Mouse (Mus musculus): ENCODE data around the gene Gm17359.

Gene Gm17359

DNA sequence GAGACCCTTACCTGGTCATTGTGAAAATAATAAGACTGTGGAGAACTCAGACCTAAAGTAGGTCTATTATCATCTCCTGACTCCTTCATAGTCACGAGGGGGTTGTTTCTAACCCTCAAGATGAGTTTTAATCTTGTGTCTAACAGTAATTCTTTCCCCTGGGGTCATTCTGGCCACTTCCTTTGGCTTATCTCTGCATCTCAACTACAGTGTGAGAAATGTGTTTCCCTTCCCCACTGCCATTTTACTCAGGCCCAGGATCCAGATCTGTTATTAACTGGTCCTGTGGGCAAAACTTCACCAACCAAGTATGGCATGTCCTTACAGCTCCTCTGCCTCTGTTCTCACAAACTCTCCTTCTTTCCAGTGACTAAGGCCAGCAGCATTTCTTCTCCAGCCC is 12.8 kb downstream of the Gm17359 start:
- no peak for DNase-seq (ENCODE audit: low read depth, low spot score)

DNA sequence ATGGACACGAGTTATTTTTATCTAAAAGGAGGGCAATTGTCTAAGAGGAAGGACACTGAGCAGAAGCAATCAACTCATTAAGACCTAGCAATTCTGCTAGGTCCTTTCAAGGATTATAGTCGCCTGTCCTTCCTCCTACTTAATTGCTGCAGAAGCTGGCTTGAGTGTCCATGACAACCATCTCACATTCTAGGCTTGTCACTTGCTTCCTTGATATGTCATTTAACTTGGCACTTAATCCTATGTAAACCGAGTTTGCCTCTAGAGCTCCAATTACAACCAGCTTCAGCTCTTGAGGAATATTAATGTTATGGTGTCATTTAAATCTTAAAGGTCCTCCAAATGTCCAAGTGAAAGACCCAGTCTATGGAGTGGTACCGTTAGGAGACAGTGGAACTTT is 22.3 kb downstream of the Gm17359 start:
- DNase-seq (ENCODE audit: low read depth, low spot score): no peak

DNA sequence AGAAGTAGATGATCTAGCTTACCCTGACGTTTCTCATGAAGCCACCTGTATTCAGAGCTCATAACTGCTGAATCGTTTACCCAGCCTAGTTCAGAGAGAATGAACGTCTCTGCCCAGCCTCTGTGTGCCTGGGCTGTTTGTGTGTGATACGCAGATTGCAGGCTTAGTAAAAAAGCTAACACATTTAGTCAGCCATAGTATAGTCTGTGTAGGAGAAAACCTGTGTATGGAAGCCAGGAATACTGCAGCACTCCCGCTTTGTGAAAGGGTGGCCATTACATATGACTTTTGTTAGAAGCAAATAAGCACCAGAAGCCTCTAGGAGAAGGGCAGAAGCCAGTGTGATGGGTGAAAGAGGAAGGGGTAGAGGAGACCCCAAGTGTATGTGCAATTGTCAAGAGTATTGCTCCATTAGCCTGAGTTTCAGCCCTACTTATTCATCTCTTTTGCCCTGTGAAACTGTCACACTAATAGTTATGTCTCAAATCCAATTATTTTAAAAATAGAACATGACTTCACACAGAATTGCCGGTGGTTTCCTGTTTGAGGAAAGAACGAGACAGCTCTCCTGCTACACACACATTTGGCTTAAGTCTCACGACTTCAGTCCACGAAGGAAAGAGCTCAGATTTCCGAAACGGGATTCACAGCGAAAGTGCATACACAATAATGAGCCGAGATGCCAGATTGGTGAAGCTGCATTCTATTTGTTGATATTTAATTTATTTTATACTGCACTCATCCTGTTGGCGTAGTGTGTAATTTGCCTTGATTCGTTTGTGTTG is 24.0 kb downstream of the Gm17359 start:
- DNase-seq (ENCODE audit: low read depth, low spot score): no peak

GRCm38 (mm10) chr3:79366098-79366497 is 29.6 kb downstream of the Gm17359 start:
- DNase-seq (ENCODE audit: low read depth, low spot score): no peak

DNA sequence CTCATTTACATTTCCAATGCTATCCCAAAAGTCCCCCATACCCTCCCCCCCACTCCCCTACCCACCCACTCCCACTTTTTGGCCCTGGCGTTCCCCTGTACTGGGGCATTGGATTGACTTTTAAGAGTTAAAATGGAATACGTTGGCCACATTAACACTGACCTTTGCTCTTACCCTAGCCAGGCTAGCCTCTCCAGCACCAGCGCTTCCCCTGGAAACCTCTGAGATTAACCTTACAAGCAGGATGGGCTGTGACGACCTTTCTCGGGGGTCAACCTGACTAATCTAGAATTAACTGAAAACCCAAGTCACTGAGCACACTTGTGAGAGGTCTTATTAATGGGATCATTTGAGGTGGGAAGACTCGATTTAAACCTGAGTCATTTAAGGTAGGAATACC is 31.8 kb downstream of the Gm17359 start:
- no peak for DNase-seq (ENCODE audit: low read depth, low spot score)

DNA sequence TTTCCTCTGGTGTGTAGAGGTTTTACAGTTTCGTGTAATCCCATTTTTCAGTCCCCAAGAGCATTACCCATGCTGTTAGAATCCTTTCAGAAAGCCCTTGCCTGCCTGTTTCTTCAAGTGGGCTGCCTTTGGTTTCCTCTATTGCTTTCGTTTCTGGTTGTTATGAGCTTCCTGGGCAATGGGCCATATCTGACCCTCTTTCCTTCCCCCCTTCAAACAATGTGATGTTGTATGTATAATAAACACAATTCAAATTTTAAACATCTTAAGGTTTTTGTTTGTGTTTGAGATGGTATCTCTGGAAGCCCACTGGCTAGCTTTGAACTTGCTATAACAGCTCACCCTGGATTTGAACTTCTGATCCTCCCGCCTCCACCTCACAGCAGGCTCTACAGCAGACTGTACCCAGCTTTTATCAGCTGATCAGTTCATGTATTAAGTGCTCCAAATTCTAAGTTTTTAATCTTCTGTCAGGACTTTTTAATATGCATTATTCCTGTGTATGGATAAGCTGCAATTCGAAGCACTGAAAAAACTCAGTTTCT is 34.0 kb downstream of the Gm17359 start:
- no peak for DNase-seq (ENCODE audit: low read depth, low spot score)

- DNase-seq (ENCODE audit: low read depth, low spot score): no peak
These were observed 35.2 kb downstream of the Gm17359 start for GRCm38 (mm10) chr3:79371506-79372195.

DNA sequence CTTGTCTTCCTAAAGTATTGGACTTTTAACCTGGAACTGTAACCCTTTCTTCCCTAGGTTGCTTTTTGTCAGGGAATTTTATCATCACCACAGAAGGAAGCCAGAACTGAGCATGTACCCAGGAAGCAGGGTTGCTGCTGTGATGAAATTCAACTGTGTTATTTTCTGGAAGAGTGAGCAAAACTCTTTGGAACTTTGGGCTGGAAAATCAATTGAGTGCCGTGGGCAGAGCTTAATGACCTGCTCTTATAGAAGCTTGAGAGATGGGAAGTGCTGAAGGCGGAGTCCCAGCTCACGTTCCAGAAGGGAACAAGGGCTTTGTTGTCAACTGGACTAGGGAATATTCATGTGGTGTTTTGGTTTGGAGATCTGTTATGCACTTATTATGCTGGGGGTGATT is 37.5 kb downstream of the Gm17359 start:
- DNase-seq (ENCODE audit: low read depth, low spot score): no peak

DNA sequence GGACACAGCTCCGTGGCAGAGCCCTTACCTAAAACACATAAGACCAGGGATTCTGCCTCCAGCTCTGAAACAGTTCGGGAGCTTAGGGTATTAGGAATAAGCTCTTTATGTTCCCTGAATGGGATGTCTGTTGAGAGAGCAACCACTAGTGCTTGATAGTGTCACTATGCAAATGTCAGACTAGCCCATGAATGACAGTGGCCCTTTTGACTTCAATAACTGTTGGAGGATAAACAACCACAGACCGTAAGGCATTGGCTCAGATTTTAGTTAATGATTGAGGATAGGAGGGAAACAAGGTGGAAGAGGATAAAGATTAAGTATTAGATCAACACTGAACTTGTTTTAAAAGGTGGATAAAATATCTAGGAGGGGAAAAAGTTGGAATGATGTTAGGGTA is 41.6 kb downstream of the Gm17359 start:
- no peak for DNase-seq (ENCODE audit: low read depth, low spot score)

DNA sequence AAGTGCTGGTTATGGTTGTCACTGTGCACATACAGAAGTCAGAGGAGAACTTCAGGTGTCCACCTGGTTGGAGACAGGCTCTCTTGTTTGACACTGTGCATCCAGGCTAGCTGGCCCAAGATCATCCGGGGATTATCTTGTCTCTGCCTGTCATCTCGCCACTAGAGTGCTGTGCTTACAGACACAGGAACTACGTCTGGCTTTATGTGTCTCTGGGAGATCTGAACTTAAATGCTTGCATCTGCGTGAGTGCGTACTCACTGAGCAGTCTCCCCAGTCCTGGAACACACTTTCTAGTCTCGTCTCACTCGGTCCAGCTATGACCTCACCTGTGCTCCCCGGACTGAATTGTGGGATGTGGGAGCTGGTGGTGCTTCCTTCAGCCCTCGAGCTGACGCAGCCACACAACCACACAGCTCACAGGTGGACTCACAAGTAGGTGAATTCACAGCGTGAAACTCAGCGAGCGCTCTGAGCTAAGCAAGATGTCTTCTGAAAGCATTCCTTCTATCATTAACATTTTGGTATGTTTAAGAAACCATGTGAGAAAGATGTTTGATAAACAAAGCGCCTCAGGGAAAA is 42.9 kb downstream of the Gm17359 start:
- no peak for DNase-seq (ENCODE audit: low read depth, low spot score)

GRCm38 (mm10) chr3:79379873-79380595 is 43.6 kb downstream of the Gm17359 start:
- no peak for DNase-seq (ENCODE audit: low read depth, low spot score)

DNA sequence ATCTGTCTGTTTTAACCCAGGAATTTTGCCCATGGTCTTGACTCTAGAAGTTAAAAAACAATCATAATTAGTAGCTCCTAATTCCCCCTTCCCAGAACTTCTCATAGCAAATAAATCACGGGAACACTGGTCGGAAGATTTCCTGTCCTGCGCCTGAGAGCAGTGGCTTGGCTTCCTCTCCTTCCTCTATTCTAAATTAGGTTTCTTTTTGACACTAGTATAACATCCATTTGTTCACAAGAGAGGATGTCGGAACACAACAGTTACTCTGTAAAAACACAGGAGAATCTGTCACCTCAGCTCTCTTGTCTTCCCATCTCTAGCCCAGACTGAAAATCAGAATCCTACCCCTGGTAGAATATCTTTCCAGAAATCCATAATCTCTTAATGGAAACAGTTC is 44.9 kb downstream of the Gm17359 start:
- DNase-seq (ENCODE audit: low read depth, low spot score): no peak

- no peak for DNase-seq (ENCODE audit: low read depth, low spot score)
These were observed 49.1 kb downstream of the Gm17359 start for GRCm38 (mm10) chr3:79385434-79386029.

DNA sequence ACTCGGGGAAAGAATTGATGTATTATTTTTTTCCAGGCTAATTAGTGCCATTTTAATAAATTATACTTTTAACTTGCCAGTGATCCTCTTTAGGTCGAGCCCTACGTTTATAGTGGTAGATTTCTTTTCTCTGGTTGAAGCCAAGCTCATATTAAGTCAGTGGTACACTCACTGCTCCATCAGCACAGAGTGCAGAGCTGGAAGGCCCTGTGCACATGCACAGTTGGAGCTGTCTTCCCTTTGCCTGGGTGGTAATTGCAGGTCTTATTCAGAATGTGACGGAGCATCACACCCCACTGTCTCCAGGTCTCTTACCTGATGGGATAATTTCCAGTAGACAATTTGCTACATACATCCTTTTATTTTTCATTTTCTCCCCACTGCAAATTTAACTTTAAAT is 52.6 kb downstream of the Gm17359 start:
- no peak for DNase-seq (ENCODE audit: low read depth, low spot score)

DNA sequence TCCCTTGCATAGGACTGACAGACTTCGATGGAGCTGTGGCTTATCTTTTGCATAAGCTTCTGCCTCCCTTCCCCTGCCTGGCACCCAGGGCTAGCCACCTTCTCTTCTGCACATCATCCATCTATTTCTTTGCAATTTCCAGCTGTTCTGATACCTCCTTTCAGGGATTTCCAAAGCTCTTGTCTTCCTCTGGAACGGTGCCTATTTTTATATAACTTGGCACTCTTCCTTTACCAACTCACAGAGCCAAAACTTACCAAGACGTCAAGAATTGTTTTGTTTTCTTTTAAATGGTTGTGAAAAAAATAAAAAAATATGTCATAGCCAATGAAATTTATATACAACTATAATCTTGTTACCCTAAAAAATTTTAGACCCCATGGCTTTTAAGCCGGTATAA is 64.1 kb downstream of the Gm17359 start:
- no peak for DNase-seq (ENCODE audit: low read depth, low spot score)

- no peak for DNase-seq (ENCODE audit: low read depth, low spot score)
These were observed 65.6 kb downstream of the Gm17359 start for GRCm38 (mm10) chr3:79402056-79402455.

DNA sequence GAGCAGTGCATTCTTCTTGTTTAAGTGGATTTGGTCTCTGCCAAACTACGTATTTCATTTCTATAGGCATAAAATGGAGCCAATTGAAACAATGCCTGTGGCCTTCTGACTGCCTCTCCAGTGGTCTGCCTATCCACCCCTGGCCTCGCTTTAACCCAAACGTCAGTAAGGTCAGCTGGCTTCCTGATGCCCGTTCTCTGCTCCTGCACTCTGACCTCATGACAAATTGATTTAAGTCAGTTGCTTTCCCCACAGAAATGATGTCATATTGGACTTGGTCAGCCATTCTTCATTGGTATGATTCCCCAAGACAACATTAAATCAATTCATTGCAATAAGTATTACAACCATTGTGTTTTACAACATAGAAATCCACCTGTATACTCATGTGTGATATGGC is 72.1 kb downstream of the Gm17359 start:
- no peak for DNase-seq (ENCODE audit: low read depth, low spot score)

- DNase-seq (ENCODE audit: low read depth, low spot score): no peak
These were observed 73.6 kb downstream of the Gm17359 start for GRCm38 (mm10) chr3:79409927-79410628.

DNA sequence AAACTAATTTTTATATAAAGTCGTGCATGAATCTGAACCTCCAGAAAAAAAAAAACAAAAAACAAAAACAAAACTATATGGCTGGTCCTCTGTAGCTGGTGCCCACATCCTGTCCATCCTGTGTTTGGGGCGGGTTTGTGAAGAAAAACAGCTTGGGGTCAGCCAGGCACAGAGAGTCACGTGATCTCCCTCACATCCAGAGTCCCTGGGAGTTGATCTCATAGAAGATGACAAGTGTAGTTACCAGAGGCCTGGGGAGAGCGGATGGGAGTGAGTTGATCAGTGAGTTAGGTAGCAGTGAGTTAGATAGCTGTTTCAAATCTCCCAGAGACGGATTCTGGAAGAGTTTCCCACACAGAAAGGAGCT is 74.2 kb downstream of the Gm17359 start:
- no peak for DNase-seq (ENCODE audit: low read depth, low spot score)

DNA sequence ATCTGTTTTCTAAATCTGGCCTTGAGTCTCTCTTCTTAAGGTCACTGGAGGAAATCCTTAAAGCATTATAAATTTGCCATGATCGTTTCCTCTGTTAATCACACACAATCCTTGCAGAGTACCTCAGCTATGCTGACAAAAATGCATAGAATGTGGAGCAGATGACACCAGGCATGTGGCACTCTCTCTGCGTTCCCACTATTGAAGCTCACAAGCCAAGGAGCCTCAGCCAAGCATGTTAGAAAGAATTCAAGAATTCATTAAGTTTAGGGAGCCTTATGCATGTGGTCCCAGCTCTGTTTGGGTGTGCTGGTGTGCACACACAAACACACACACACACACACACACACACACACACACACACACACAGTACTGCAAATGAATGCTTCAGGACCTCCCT is 75.2 kb downstream of the Gm17359 start:
- DNase-seq (ENCODE audit: low read depth, low spot score): no peak

- no peak for DNase-seq (ENCODE audit: low read depth, low spot score)
These were observed 77.0 kb downstream of the Gm17359 start for GRCm38 (mm10) chr3:79413492-79413891.

Measured in A20 (cell line).